8 mouse cellular contexts compared by ENCODE assay signal in the genomic region with DNA sequence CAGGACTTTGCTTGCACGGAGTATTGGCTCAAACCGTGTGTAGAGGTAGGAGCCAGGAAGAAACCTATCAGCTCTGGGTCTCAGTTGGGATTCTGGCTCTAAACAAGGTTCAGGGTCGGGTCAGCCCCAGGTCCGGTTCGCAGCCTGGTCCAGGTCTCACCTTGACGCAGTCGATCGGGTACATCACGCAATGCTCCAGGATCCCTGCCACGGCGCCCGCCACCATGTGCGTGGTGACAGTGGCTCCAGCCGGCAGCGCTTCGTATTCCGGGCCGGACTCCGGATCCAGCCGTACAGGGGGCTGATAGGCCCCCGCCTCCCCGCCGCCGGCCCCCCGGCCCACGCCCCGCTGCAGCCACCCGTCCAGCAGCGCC. TPM values are rescaled to one million over a fixed set of nuclear protein-coding genes. Genes with fewer than 3 reads are reported as not detected.
DNase-seq lines count a peak whose midpoint lies in the region; ATAC-seq lines count a peak whose summit lies in the region.

No protein-coding gene starts in this region.

- H3K4me2 ChIP-seq in forebrain, embryonic 15.5 days (replicated peaks): peak overlapping the region; percentile 62
- peak overlapping the region; percentile 81 for H3K4me2 ChIP-seq in liver, embryonic 16.5 days (ENCODE audit: low read depth, low read length)

- WGBS in forebrain, embryonic 15.5 days: 0% methylated on average over 27 of the region's 29 CpGs
- under 1% methylated on average over 25 of the region's 29 CpGs for WGBS in liver, embryonic 16.5 days (ENCODE audit: insufficient replicate concordance)

- peak overlapping the region; percentile 82 for H3K27ac ChIP-seq in forebrain, embryonic 15.5 days (replicated peaks)
- H3K27ac ChIP-seq in liver, embryonic 16.5 days (ENCODE audit: low read length): peak overlapping the region; percentile 85

- peaks cover 28% of the 10 kb centered on the region for H3K4me1 ChIP-seq in forebrain, embryonic 15.5 days
- H3K4me1 ChIP-seq in liver, embryonic 16.5 days (ENCODE audit: control insufficient read depth, low read depth, low read length): peaks cover 23% of the 10 kb centered on the region

- ATAC-seq in forebrain, embryonic 15.5 days (replicated peaks): peak; percentile 15; the same call in 1 of the 2 replicates
- ATAC-seq in liver, embryonic 16.5 days (ENCODE audit: low read depth): no peak
- no peak for ATAC-seq in megakaryocyte-erythroid progenitor cell, adult 5-6 weeks (replicated peaks; ENCODE audit: low FRiP score, low TSS enrichment, poor library complexity, severe bottlenecking)

- H3K9me3 ChIP-seq in forebrain, embryonic 15.5 days: no peaks in the 10 kb centered on the region
- H3K9me3 ChIP-seq in liver, embryonic 16.5 days (replicated peaks; ENCODE audit: control insufficient read depth, low read length): no peaks in the 10 kb centered on the region

- H3K4me3 ChIP-seq in forebrain, embryonic 15.5 days: peak overlapping the region; percentile 94
- H3K4me3 ChIP-seq in liver, embryonic 16.5 days (ENCODE audit: low read depth, low read length): peak overlapping the region; percentile 91

- no peaks in the 10 kb centered on the region for H3K27me3 ChIP-seq in forebrain, embryonic 15.5 days
- no peaks in the 10 kb centered on the region for H3K27me3 ChIP-seq in liver, embryonic 16.5 days (ENCODE audit: control insufficient read depth, insufficient read depth, low read depth, low read length)

- peak; percentile 39 for DNase-seq in gastrocnemius, adult 18-20 months (ENCODE audit: low spot score)
- DNase-seq in gastrocnemius, postnatal 25 days: no peak
- peak; percentile 61 to 73 for DNase-seq in right cerebral cortex, postnatal 10 days (ENCODE audit: low spot score in 2 of 2)
- DNase-seq in right cerebral cortex, adult 18-20 months: no peak
- DNase-seq in ovary, postnatal 36 days (ENCODE audit: low spot score): no peak

- no peaks in the 10 kb centered on the region for H3K36me3 ChIP-seq in forebrain, embryonic 15.5 days
- H3K36me3 ChIP-seq in liver, embryonic 16.5 days (ENCODE audit: control insufficient read depth, insufficient read depth): no peaks in the 10 kb centered on the region

- H3K9ac ChIP-seq in forebrain, embryonic 15.5 days (replicated peaks): peak overlapping the region; percentile 96
- peak overlapping the region; percentile 93 for H3K9ac ChIP-seq in liver, embryonic 16.5 days (ENCODE audit: low read depth, low read length)

RNA-seq across cellular contexts. Expression of gene Slc25a28, which starts 0.4 kb away (rescaled TPM):
- total RNA-seq in gastrocnemius, adult 18-20 months (2021): 10 to 100 TPM; 26.2 to 34.0 TPM
- 10 to 100 TPM; 18.0 to 18.9 TPM for total RNA-seq in gastrocnemius, postnatal 25 days (2021)
- 17.8 and 18.7 TPM in 2 replicates for polyA plus RNA-seq in forebrain, embryonic 15.5 days (2015; fragmentation: Nextera tagmentation; extraction: Ambion mirVana)
- 3.8 and 4.8 TPM in 2 replicates for polyA plus RNA-seq in liver, embryonic 16.5 days (2015; fragmentation: Nextera tagmentation; extraction: Ambion mirVana)
- total RNA-seq in megakaryocyte-erythroid progenitor cell, adult 5-6 weeks (2014; fragmentation: Nextera tagmentation): 43.4 and 47.5 TPM in 2 replicates
- 23.8 and 35.2 TPM in 2 replicates for total RNA-seq in megakaryocyte-erythroid progenitor cell, adult 5-6 weeks (2017)

RNA-seq across cellular contexts. Expression of gene Entpd7, which starts 15.2 kb away (rescaled TPM):
- 1 to 10 TPM in 1 of 2 experiments, under 1 TPM in 1; 0.74 to 1.6 TPM for total RNA-seq in gastrocnemius, adult 18-20 months (2021)
- total RNA-seq in gastrocnemius, postnatal 25 days (2021): 1 to 10 TPM; 1.8 TPM
- 8.2 and 8.9 TPM in 2 replicates for polyA plus RNA-seq in forebrain, embryonic 15.5 days (2015; fragmentation: Nextera tagmentation; extraction: Ambion mirVana)
- 2.2 and 2.5 TPM in 2 replicates for polyA plus RNA-seq in liver, embryonic 16.5 days (2015; fragmentation: Nextera tagmentation; extraction: Ambion mirVana)
- 6.2 and 10.0 TPM in 2 replicates for total RNA-seq in megakaryocyte-erythroid progenitor cell, adult 5-6 weeks (2014; fragmentation: Nextera tagmentation)
- 1.4 and 2.3 TPM in 2 replicates for total RNA-seq in megakaryocyte-erythroid progenitor cell, adult 5-6 weeks (2017)

Comparison
In these comparisons a context has a peak if more than half of its experiments do, and no peak if none do; other contexts are left out.
1. DNase-seq: peak in gastrocnemius, adult 18-20 months (single experiment) and right cerebral cortex, postnatal 10 days (2 of 2); none in gastrocnemius, postnatal 25 days (single experiment), right cerebral cortex, adult 18-20 months (single experiment) and ovary, postnatal 36 days (single experiment).